Comparison of ENCODE assay signal across 22 mouse cellular contexts in the genomic region with DNA sequence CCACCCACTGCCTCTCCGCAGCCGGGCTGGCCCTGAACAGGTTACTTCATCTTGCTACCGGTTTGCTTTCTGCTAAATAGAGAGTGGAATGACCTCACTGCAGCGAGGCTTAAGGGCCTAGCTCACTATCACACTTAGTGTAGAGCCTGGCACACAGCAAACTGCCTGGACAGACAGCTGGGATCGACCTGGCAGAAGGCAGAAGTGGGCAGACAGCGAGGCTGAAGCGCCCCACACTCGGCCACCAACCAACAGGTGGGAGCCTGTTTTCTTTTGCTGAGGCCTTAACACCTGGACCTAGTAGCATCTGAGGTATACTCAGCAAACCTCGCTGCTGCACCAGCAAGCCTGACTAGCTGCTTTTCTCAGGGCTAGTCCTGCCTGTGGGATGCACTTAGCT.
A peak's percentile ranks its signal among the peaks of the same experiment; 100 is the strongest.
DNase-seq lines count a peak whose midpoint lies in the region; ATAC-seq and TF ChIP-seq lines count a peak whose summit lies in the region.
"Had no signal": no experiment of that assay in that cellular context is flagged by ENCODE, and none has a peak within 500 bp of the region (broad histone marks: within the 10 kb centered on the region; RNA-seq: fewer than 3 reads in every experiment).

No protein-coding gene starts in this region.

- intact Hi-C loops in heart, adult 2 months (cut with DNase I), result no loop called here
- intact Hi-C loops in heart, postnatal 10 days (cut with DNase I), result no loop called here

- no peak for ATAC-seq in heart, embryonic 14.5 days (ENCODE audit: insufficient number of reproducible peaks, insufficient read depth, low FRiP score, low read depth)
- ATAC-seq in hindbrain, embryonic 16.5 days, result no peak
- ATAC-seq in limb, embryonic 13.5 days (ENCODE audit: low FRiP score, low read depth), result no peak
- ATAC-seq: forebrain, embryonic 14.5 days; intestine, postnatal 0 days had no signal

- 85% methylated on average over 9 of the region's 9 CpGs for WGBS in heart, adult 2 months
- 61% methylated on average over 9 of the region's 9 CpGs for WGBS in heart, embryonic 14.5 days
- WGBS in hindbrain, embryonic 10.5 days, result 88% methylated on average over 9 of the region's 9 CpGs
- WGBS in hindbrain, embryonic 16.5 days, result 84% methylated on average over 9 of the region's 9 CpGs
- WGBS in limb, embryonic 13.5 days, result 81% methylated on average over 9 of the region's 9 CpGs

- no peaks in the 10 kb centered on the region for H3K9me3 ChIP-seq in heart, embryonic 14.5 days (ENCODE audit: control insufficient read depth, low read length)
- H3K9me3 ChIP-seq in hindbrain, embryonic 10.5 days, result no peaks in the 10 kb centered on the region
- H3K9me3 ChIP-seq in hindbrain, embryonic 16.5 days (ENCODE audit: control insufficient read depth, low read length), result no peaks in the 10 kb centered on the region
- no peaks in the 10 kb centered on the region for H3K9me3 ChIP-seq in limb, embryonic 13.5 days
- H3K9me3 ChIP-seq: embryonic facial prominence, embryonic 15.5 days; forebrain, embryonic 10.5 days; hindbrain, embryonic 13.5 days had no signal

- H3K27ac ChIP-seq in heart, adult 2 months, result peak overlapping the region; percentile 56; the same call in 1 of the 2 replicates
- H3K27ac ChIP-seq in heart, embryonic 14.5 days (replicated peaks in 1 of 2; ENCODE audit: control insufficient read depth in 1 of 2, insufficient read depth in 1 of 2, low read depth in 2 of 2, low read length in 2 of 2), result peak overlapping the region; percentile 37 to 63; a peak in 2 of 4 replicates
- H3K27ac ChIP-seq in hindbrain, embryonic 10.5 days, result 0 out of 2 replicates have a peak overlapping the region, but pooled peaks have one; percentile 5
- no peak overlapping the region for H3K27ac ChIP-seq in hindbrain, embryonic 16.5 days (ENCODE audit: low read depth, low read length)
- no peak overlapping the region for H3K27ac ChIP-seq in limb, embryonic 13.5 days
- H3K27ac ChIP-seq: embryonic facial prominence, embryonic 15.5 days; forebrain, embryonic 10.5 days; hindbrain, embryonic 13.5 days had no signal

- peaks cover 15% of the 10 kb centered on the region for H3K4me1 ChIP-seq in heart, adult 2 months (ENCODE audit: control insufficient read depth, insufficient read depth, low read length)
- peaks cover 30 to 45% of the 10 kb centered on the region in 2 experiments for H3K4me1 ChIP-seq in heart, embryonic 14.5 days (ENCODE audit: control insufficient read depth in 2 of 2, insufficient read depth in 2 of 2, low read length in 2 of 2)
- peaks cover 39% of the 10 kb centered on the region for H3K4me1 ChIP-seq in hindbrain, embryonic 10.5 days (replicated peaks)
- peaks cover 18% of the 10 kb centered on the region for H3K4me1 ChIP-seq in hindbrain, embryonic 16.5 days (ENCODE audit: control insufficient read depth, insufficient read depth, low read depth, low read length)
- H3K4me1 ChIP-seq in limb, embryonic 13.5 days, result peaks cover 38% of the 10 kb centered on the region

- TF ChIP-seq EP300 in heart, adult 2 months (IDR thresholded peaks at IDR 0.05; ENCODE audit: insufficient read depth, low read depth, low read length), result no peak

- no peaks in the 10 kb centered on the region for H3K79me2 ChIP-seq in heart, adult 2 months (replicated peaks; ENCODE audit: control insufficient read depth, insufficient read depth, low read length)

- no peak for DNase-seq in heart, adult 2 months
- no peak for DNase-seq in heart, adult 9 months (ENCODE audit: low spot score in 2 of 2)
- no peak for DNase-seq in heart, postnatal 10 days
- no peak for DNase-seq in hindbrain, embryonic 10.5 days (ENCODE audit: low spot score)
- DNase-seq in urinary bladder, postnatal 14 days (ENCODE audit: low spot score), result no peak
- DNase-seq: adrenal gland, postnatal 10 days; cerebellum, adult 11 months; cerebellum, adult 8-10 months; cerebellum, postnatal 14 days; embryo, embryonic 11 days; gastrocnemius, postnatal 10 days; heart, postnatal 4 days; kidney, adult 8-10 months had no signal

- H3K36me3 ChIP-seq in heart, adult 2 months (ENCODE audit: control insufficient read depth, insufficient read depth, low read length), result no peaks in the 10 kb centered on the region
- peaks cover 1% of the 10 kb centered on the region; the same call in 1 of the 2 replicates for H3K36me3 ChIP-seq in heart, embryonic 14.5 days (ENCODE audit: control insufficient read depth, insufficient read depth, low read length)
- peaks cover 6% of the 10 kb centered on the region; the same call in 1 of the 2 replicates for H3K36me3 ChIP-seq in hindbrain, embryonic 10.5 days
- H3K36me3 ChIP-seq in hindbrain, embryonic 16.5 days (ENCODE audit: control insufficient read depth, insufficient read depth, low read length), result no peaks in the 10 kb centered on the region
- H3K36me3 ChIP-seq in limb, embryonic 13.5 days, result no peaks in the 10 kb centered on the region
- H3K36me3 ChIP-seq: embryonic facial prominence, embryonic 15.5 days; forebrain, embryonic 10.5 days had no signal

- no peak overlapping the region for H3K4me2 ChIP-seq in heart, embryonic 14.5 days (ENCODE audit: low read length)
- H3K4me2 ChIP-seq in hindbrain, embryonic 16.5 days (ENCODE audit: low read length), result no peak overlapping the region
- H3K4me2 ChIP-seq in limb, embryonic 13.5 days (replicated peaks), result no peak overlapping the region
- H3K4me2 ChIP-seq: embryonic facial prominence, embryonic 15.5 days; hindbrain, embryonic 13.5 days had no signal

- no peak for TF ChIP-seq CTCF in heart, adult 2 months (IDR thresholded peaks at IDR 0.05)

- H3K27me3 ChIP-seq in heart, adult 2 months (ENCODE audit: control insufficient read depth, insufficient read depth, low read length), result no peaks in the 10 kb centered on the region
- H3K27me3 ChIP-seq in heart, embryonic 14.5 days (ENCODE audit: control insufficient read depth, insufficient read depth, low read length), result no peaks in the 10 kb centered on the region
- no peaks in the 10 kb centered on the region for H3K27me3 ChIP-seq in hindbrain, embryonic 10.5 days (ENCODE audit: insufficient read depth, poor library complexity, severe bottlenecking)
- no peaks in the 10 kb centered on the region for H3K27me3 ChIP-seq in hindbrain, embryonic 16.5 days (replicated peaks; ENCODE audit: control insufficient read depth, insufficient read depth, low read length)
- no peaks in the 10 kb centered on the region for H3K27me3 ChIP-seq in limb, embryonic 13.5 days
- H3K27me3 ChIP-seq: embryonic facial prominence, embryonic 15.5 days; hindbrain, embryonic 13.5 days had no signal

- no peak for TF ChIP-seq POLR2A in heart, adult 2 months (IDR thresholded peaks at IDR 0.05; ENCODE audit: insufficient read depth, low read depth, low read length)

- no peak overlapping the region for H3K4me3 ChIP-seq in heart, adult 2 months
- H3K4me3 ChIP-seq in heart, embryonic 14.5 days (ENCODE audit: control insufficient read depth in 1 of 2, insufficient read depth in 1 of 2, low read depth in 1 of 2, low read length in 2 of 2), result no peak overlapping the region
- H3K4me3 ChIP-seq in hindbrain, embryonic 10.5 days, result no peak overlapping the region
- H3K4me3 ChIP-seq in hindbrain, embryonic 16.5 days (ENCODE audit: low read length), result no peak overlapping the region
- no peak overlapping the region for H3K4me3 ChIP-seq in limb, embryonic 13.5 days
- H3K4me3 ChIP-seq: embryonic facial prominence, embryonic 15.5 days; erythroblast, embryonic 14.5 days; forebrain, embryonic 10.5 days; hindbrain, embryonic 13.5 days had no signal

- H3K9ac ChIP-seq in heart, adult 2 months (ENCODE audit: low read depth, low read length), result no peak overlapping the region
- peak overlapping the region; percentile 43; the same call in 1 of the 2 replicates for H3K9ac ChIP-seq in heart, embryonic 14.5 days (ENCODE audit: low read length)
- no peak overlapping the region for H3K9ac ChIP-seq in hindbrain, embryonic 16.5 days (ENCODE audit: low read depth, low read length)
- 0 out of 2 replicates have a peak overlapping the region, but pooled peaks have one; percentile 1 for H3K9ac ChIP-seq in limb, embryonic 13.5 days
- H3K9ac ChIP-seq: embryonic facial prominence, embryonic 15.5 days; hindbrain, embryonic 13.5 days had no signal

Comparison
In these comparisons a context has a peak if more than half of its experiments do, and no peak if none do; other contexts are left out.
1. H3K27ac ChIP-seq: peak in heart, adult 2 months (single experiment), heart, embryonic 14.5 days (2 of 2) and hindbrain, embryonic 10.5 days (single experiment); none in hindbrain, embryonic 16.5 days (single experiment) and limb, embryonic 13.5 days (single experiment).
2. H3K9ac ChIP-seq: peak in heart, embryonic 14.5 days (single experiment) and limb, embryonic 13.5 days (single experiment); none in heart, adult 2 months (single experiment) and hindbrain, embryonic 16.5 days (single experiment).